Mouse (Mus musculus) heart, adult 11 months (tissue): ENCODE measurements around the gene Ptchd4.

Experiments used
- DNase-seq: peaks from one replicate; pipeline ENCODE4 v3.0.0; 2022

Ptchd4 gene

DNA sequence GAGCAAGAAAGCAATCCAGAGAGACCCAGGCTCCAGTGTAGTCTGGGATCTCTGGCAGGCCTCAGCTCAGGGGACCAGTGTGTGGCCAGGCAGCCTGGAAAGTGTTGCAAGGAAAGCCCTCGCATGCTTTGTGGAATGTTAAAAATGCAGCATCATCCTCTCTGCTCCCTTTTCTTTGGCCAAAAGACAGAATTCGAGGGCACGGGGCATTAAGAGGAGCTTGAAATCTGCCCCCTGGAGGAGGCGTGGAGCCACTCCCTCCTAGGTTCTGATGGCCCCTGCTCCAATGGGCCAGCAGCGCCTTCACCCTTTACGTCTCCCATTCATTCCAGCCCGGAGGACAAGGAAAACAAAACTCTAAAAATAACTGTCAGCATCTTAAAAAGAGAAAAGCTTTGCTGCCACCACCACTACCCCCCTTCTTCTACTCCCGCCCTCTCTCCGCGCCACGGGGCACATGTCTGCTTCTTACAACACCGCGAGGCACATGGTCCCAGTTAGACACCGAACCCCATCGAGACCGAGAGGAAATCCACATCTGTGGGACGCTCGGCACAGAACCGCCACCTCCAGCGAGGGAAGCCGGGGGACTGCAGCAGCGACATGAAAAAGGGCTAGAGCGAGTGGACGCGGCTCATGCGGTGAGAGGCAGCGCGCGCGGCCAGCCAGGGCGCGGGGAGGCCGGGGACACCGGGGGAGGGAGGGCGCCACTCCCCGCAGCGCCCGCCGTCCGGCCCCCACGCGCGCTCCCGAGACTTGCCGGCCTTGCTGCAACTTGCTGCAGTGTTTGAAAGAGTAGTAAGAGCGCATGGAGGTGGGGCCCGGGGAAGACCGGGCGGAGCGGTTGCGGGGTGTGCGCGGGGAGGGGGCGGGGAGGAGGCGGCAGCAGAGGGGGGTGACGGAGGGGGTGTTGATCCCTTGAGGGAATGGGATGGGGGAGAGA, at the start of gene Ptchd4:
Gene Ptchd4 (plus strand): TSS at position 279 of the 943 bp plus-strand sequence.
- DNase-seq = peak; percentile 85

DNA sequence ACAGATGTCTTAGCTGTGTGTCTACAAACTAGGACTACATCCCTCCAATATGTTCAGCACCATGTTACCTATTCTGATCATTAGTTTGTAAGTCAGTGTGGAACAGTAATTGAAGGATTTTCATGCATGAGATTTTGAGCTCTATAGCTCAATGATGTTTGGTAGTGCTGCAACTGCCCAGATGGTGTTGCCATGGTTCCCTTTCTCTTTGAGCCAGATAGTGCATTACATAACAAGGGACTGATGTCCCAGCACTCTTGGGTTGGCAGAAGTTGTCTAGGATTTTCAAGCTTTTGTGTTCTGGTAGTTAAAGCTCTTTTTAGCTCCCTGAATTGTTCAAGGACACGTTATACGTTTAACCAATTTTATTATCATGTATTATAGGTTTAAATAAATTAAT, 38.9 kb upstream of the Ptchd4 start:
- no peak for DNase-seq

- no peak for DNase-seq
Measured at GRCm38 (mm10) chr17:42284391-42284790, 31.4 kb upstream of the Ptchd4 start.

- no peak for DNase-seq
Measured at GRCm38 (mm10) chr17:42286255-42286654, 29.5 kb upstream of the Ptchd4 start.

GRCm38 (mm10) chr17:42290341-42290740, 25.4 kb upstream of the Ptchd4 start:
- DNase-seq = no peak

- no peak for DNase-seq
Measured at GRCm38 (mm10) chr17:42291793-42292192, 24.0 kb upstream of the Ptchd4 start.

GRCm38 (mm10) chr17:42297986-42298385, 17.8 kb upstream of the Ptchd4 start:
- no peak for DNase-seq

- DNase-seq = no peak
Measured at GRCm38 (mm10) chr17:42299681-42300080, 16.1 kb upstream of the Ptchd4 start.

DNA sequence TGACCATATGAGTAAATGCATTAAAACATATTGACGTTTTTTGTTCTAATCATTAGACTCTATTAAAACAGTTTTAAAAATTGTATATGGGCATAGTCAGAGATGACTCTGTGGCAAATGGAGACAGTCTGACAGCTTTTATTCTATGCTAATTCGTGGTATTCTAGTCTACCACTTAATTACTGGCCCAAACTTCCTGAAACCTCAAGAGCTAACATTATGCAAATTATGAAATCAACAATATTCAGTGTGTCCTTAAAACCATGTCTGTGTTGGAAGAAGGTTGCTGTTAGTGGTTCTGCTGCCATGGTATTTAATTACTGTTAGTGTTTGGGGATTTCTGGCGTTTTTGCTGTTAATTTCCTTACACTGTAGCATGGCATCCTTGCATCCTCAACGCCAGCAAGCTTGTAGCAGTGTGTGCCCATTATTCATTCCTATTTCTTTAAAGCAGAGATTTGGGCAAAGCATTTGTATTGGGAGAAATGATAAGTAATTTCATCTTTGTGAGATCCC, 12.6 kb upstream of the Ptchd4 start:
- DNase-seq = peak; percentile 40

GRCm38 (mm10) chr17:42304262-42304661, 11.5 kb upstream of the Ptchd4 start:
- DNase-seq = no peak

GRCm38 (mm10) chr17:42307001-42307400, 8.7 kb upstream of the Ptchd4 start:
- DNase-seq = no peak

- DNase-seq = no peak
Measured at GRCm38 (mm10) chr17:42310136-42310535, 5.6 kb upstream of the Ptchd4 start.

- peak; percentile 63 for DNase-seq
Measured at GRCm38 (mm10) chr17:42316612-42316982, 850 bp downstream of the Ptchd4 start.

DNA sequence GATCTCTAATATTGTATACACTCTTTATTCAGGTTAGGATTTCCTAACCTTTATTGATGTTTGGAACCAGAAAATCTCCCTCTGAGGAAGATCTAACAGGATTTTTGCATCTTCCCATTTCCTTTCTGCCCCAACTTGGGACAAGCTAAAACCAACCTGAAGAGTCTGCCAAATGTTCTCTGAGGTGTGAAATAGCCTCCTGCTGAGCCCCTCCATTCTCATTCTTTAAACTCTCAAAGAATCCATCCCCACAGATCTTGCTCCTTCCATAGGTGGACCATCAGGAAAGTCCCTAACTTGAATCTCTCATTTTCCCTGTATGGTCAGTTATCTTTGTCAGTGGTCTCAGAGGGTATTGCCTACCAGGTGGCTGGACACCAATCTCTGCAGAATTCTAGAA, 20.0 kb downstream of the Ptchd4 start:
- DNase-seq = no peak

DNA sequence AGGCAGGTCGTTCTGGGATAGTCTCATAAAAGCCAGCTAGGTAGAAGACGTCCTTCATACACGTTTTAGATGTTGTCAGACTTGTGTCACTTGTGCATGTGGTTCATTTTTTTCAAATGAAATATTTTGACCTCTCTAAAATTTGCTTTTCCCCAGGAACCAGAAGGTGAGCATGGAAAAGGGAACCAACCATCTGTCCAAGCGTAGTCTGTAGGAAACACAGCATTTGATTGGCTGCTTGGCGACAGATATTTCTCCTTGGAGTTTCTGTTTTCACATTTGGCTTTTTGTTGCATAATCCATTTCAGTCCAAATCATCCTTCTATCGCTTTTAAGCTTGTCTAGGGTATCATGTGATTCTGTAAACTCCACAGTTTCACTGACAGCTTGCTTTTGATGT, 20.8 kb downstream of the Ptchd4 start:
- DNase-seq = no peak

- DNase-seq = no peak
Measured at GRCm38 (mm10) chr17:42346027-42346426, 30.3 kb downstream of the Ptchd4 start.

DNA sequence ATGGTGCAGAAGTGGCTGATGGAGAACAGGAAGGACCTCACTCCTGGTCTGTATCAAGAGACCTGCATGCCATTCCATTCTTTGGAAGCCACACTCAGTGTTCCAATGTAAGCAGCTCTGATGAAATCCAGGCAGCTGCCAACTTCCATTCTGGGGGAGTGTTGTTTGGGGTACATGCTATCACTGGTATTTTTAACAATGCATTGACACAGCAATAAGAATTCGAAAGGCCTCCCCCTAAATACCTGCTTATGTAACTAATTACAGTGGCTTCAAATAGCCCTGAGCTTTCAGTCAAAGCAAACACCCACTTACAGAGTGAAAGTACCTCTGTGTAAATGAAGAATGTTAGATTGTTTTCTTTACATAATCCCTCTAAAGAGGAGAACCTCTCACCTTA, 42.7 kb downstream of the Ptchd4 start:
- no peak for DNase-seq

DNA sequence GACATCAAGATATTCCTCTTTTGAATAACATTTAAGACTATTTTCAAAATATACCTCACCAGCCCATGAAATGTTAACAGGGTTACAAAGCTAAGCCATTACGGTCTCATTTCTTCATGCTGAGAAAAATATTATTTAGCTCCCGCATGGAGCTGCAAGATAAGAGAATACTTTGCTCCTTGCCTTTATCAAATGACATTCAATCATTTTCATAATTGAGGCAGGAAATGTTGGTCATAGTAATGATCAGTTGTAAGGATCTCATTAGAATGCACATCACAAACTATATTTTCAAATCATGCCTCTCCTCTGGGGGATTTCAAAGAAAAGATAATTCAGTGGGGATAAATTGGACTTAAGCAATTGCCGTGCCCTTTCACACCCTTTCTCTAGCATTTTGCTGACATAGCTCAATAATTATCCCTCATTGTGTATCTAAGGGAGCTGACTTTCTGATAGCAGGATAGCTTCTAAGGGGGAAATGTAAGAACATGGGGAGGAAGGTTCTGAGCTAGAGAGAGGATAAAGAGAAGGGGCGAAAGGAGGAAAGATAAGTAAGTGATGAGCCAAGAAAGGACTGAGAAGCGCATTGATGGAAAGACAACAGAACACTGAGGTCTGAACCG, 47.5 kb downstream of the Ptchd4 start:
- no peak for DNase-seq

DNA sequence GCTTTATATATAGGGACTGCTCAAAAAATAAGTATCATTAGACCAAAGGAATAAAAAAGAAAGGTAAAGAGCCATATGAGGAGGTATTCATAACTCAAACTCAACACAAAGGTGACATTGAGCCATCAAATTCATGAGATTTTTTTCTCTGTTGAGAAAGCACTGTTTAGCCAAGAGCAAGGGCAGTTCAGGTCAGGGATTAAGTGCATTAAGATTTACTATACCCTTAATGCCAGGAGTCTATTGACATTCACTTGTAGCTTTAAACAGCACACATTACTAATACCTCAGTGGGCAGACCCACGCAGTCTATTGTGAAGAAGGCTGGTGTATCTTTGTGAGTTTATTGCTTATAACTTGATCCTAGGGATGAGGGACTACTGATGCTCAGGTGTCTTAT, 49.0 kb downstream of the Ptchd4 start:
- DNase-seq = no peak

- DNase-seq = no peak
Measured at GRCm38 (mm10) chr17:42374881-42375280, 59.1 kb downstream of the Ptchd4 start.

- DNase-seq = no peak
Measured at GRCm38 (mm10) chr17:42393086-42393485, 77.3 kb downstream of the Ptchd4 start.

- no peak for DNase-seq
Measured at GRCm38 (mm10) chr17:42395299-42395698, 79.6 kb downstream of the Ptchd4 start.

DNA sequence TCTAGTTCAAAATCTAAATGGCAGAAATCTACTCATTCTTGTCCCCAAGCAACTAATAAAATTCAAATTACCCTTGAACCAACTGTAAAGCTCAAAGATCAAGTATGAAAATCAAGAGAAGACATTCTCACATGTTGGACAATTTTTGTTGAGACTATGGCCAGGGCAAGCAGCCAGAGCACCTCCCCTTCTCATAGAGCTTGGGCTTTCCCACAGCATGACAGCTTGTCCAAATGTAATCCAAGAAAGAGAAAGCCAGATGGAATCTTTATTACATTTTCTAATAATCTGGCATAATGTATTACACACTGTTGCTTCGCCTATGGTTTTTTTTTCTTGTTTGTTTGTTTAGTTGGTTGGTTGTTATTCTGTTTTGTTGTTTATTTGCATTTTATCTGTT, 102.7 kb downstream of the Ptchd4 start:
- DNase-seq = no peak

DNA sequence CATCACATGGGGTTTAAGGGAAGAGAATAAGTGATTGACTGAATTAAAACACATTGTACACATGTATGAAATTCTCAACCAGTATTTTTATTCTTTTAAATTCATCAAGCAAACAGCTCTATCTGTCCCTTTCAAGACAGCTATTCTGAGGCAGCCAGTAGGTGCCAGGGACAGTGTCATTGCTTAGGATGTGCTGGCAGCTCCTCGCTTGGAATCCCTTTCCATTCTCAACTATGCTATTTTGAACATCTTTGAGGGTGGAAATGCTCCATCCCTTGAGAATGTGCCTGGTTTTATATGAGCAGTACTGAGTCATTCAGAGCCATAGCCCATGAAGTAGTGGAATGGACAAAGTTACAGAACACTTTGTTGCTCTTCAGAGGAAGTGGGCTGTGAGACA, 112.2 kb downstream of the Ptchd4 start:
- no peak for DNase-seq
